Mouse (Mus musculus): ENCODE data around the gene Fam186a.

DNA sequence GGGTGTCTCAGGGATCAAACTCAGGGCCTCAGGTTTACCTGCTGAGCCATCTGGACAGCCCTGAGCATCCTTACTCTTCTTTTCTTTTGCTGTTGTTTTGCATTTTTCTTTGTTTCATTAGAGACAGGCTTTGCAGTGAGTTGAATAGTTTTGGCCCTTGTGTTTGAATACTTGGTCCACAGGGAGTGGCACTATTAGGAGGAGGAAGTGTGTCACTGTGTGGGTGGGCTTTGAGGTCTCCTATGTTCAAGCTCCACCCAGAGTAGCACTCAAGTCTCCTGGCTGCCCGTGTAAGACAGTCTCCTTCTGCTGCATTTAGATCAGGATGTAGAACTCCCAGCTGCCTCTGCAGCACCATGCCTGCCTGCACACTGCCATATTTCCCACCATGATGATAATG, 32.4 kb downstream of the Fam186a start:
- TF ChIP-seq POLR2A (IDR thresholded peaks at IDR 0.05; ENCODE audit: borderline replicate concordance, extremely low read depth, low read depth, low read length): no peak
- no peak for TF ChIP-seq CTCF (IDR thresholded peaks at IDR 0.05; ENCODE audit: insufficient read depth, low read length)
